Mouse (Mus musculus) liver, adult 2 months (tissue): ENCODE measurements around the gene Hist1h3b.
A peak's percentile ranks its signal among the peaks of the same experiment; 100 is the strongest.

Experiments
- CTCF ChIP-seq: fragments of 200-500 bp; IDR thresholded peaks from 2 replicates; pipeline ENCODE4 v1.5.1; 2011; ENCODE audit warnings: low read depth, low read length, control low read depth
- POLR2A ChIP-seq: fragments of 200-500 bp; IDR thresholded peaks from 2 replicates; pipeline ENCODE4 v1.6.1; 2011; ENCODE audit warnings: low read length, control low read depth; ENCODE audit not compliant: insufficient read depth; ENCODE audit errors: extremely low read depth

DNA sequence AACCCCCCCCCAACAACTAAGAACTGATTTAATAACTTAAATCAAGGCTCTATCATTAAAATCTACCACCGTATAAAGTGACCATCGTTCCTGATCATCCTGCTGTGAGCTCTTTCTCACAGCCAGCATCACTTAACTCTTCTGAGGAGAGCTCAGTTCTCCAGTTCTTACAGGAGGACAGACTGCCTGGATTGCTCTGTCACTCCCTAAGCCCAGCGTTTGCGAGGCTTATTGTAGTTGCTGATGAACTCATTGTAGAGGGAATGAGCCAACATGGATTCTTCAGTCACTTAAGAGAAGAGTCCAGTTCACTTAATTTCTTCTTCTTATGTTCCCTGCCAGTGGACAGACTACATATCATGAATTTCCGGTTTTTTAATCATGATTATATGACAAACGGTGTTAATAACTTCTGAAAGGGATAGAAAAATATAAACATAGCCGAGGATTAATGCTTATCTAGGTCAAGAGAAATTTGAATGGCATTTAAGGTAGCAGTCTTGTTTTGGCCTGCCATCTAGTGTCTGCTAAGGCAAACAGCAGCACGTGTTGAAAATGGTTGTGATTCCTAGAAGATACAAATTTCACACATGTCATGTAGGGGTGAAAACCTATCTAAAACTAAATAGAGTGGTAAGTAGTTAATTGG, 19.8 kb upstream of the Hist1h3b start:
- peak; percentile 57 for TF ChIP-seq CTCF
- TF ChIP-seq POLR2A = no peak
